Mouse (Mus musculus) liver, embryonic 14.5 days (tissue): ENCODE results near the gene Hmcn1.

ENCODE experiments used
- CTCF ChIP-seq: IDR thresholded peaks from 2 replicates; pipeline ENCODE4 v1.5.1; 2016; ENCODE audit warnings: antibody characterized with exemption, low read depth, control low read depth
- EP300 ChIP-seq: IDR thresholded peaks from 2 replicates; pipeline ENCODE4 v1.6.1; 2016; ENCODE audit warnings: antibody characterized with exemption, low read depth

- peak; percentile 83 for TF ChIP-seq CTCF
- no peak for TF ChIP-seq EP300
Observed at GRCm38 (mm10) chr1:151011056-151011455, 17.8 kb upstream of the Hmcn1 start.
